Mouse (Mus musculus) embryonic fibroblast, embryonic 13.5 days (primary cell): ENCODE results near the gene Ankib1.

Source experiments
- CTCF ChIP-seq: IDR thresholded peaks from 2 replicates; pipeline ENCODE4 v1.5.1; 2011; ENCODE audit warnings: mild to moderate bottlenecking, control low read depth, low read length, moderate library complexity, borderline replicate concordance; ENCODE audit not compliant: insufficient read depth
- POLR2A ChIP-seq: IDR thresholded peaks from 2 replicates; pipeline ENCODE4 v1.6.1; 2011; ENCODE audit warnings: low read depth, mild to moderate bottlenecking, control low read depth, low read length, moderate library complexity

- TF ChIP-seq POLR2A = peak; percentile 48
- TF ChIP-seq CTCF = no peak
These were observed 155.0 kb downstream of the Ankib1 start for GRCm38 (mm10) chr5:3647708-3648121.
